Mouse (Mus musculus) cerebellum, postnatal 10 days (tissue): ENCODE data around the gene Gm7361.
A peak's percentile ranks its signal among the peaks of the same experiment; 100 is the strongest.
"Not testable (repeated sequence)": the region's sequence is repeated elsewhere in the genome, so short reads cannot be mapped to it uniquely, and the experiment has no call there.

Experiments
- DNase-seq, 2 experiments: peaks; one replicate each; pipeline ENCODE4 v3.0.0; 2021; ENCODE audit warnings: mixed read lengths in 2 of 2

The Gm7361 gene

DNA sequence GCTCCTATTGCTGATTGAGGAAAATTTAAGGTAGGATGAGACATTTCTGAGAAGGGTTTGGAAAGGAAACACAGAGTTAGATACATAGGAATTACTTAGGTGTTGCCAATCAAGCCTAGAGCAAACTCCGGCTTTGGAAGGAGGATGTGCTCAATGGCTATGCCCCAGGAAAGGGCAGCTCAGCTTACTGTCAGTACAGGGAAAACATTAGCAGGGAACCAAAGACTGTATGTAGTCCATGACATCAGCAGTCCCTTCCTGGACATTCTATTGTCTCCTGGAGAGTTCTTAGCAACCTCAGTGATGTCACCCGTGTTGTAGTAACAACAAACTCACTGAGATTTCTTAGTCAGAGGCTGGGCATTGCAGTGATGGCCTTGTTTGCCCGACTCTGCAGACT lies at the start of gene Gm7361:
Gene Gm7361 (plus strand): TSS at position 301 of the 400 bp plus-strand sequence.
- not testable (repeated sequence) for DNase-seq

DNA sequence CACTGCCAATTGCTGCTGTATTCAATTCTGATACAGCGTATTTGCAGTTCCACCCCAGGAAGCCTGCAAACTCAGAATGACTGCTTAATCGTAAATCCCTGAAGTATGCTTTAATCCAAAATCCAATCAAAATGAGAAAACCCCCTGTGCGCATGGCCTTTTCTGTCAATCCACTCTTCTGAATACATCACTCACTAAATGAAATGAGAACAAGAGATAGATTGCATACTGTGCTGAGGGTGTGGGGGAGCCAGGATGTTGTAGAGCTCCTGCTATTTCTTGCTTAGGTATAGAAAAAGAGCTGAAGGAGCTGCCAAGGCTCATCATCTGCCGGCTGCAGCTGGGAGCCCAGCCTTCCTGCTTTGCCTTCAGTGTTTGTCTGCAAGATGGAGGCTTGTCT lies 46.5 kb upstream of the Gm7361 start:
- no peak for DNase-seq

DNA sequence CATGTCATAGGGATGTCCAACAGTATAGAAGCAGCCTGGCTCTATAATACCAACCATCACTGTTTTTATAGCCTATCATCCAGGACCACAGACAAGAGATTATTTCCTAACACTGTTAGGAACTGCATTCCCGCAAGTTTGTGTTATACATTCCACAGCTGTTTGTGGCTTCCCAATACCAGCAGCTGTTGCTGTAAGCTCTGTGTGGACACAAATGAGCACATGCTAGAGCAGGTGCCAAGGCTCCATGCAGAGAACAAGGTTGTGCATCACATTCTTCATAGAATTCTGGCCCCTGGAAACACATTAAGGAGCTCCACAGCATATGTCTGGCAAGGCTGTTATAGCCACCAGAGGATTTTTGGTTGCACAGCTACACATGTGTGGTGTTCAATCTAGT lies 35.4 kb upstream of the Gm7361 start:
- DNase-seq = no peak

DNA sequence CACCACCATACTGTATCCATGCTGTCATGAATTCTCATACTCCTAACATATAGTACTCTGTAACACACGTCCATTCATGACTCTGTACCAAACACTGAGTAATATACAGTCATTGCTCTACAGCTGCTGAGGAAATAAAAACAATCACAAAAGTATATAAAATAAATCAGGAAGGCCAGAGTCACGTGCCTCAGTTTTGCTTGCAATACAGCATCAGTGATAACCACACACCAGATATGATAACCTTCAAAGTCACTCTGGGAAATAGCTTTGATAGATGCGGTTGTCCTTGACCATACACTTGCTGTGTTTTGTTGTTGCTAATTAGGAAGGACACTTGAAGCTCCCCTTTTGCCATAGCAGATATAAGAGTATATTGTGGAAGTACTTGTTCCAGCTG lies 9.2 kb downstream of the Gm7361 start:
- DNase-seq = not testable (repeated sequence)

DNA sequence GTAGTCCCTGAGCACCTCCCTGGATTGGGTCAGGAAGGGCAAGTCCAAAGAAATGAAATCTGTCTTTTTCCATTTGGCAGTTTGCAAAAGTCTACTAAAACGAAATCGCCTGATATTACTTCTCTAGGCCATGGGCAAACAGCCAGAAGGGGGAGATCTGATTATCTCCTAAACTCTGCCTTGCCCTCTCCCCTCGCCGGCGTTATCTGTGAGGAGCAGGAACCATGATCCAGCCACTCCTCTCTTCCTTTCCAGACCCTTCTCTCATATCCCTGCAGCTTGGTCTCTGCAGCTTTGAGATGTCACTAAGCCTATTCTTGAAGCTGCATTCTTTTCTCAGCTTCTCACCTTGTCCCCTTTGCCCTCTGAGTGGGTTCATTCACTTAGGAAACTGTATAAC lies 22.9 kb downstream of the Gm7361 start:
- no peak for DNase-seq

DNA sequence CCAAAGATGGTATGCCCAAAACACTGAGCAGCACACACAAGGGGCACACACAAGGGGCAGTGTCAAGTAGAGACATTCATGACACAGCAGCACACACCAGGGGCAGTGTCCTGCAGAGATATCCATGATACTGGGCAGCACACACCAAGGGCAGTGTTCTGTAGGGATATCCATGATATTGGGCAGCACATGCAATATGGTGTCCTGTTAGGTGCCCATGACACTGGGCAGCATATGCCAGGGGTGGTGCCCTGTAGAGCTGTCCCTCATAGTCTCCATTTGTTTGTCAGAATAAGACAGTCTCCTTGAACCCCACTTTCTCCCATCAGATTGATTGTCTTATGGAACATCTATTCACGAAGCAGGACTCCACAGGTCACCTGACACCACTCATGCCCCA lies 24.2 kb downstream of the Gm7361 start:
- no peak for DNase-seq

DNA sequence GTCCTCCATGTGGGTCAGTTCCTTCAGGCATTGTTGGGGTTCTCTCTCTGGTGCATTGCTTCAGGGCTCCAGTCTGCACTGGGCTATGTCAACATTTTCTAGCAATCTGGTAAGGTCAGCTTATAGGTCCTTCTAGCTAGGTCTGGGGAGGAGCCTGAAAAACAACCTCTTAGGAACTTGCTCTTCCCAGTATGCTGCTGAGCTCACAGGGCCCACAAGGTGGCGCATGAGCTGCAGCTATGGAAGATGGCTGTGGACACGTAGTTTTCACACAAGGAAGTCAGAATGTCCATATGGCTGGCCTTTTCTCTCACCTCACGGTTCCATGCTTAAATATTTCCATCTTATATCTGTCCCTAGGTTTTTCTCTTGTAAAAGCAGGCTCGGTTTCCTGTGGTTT lies 24.8 kb downstream of the Gm7361 start:
- DNase-seq = peak; percentile 93

DNA sequence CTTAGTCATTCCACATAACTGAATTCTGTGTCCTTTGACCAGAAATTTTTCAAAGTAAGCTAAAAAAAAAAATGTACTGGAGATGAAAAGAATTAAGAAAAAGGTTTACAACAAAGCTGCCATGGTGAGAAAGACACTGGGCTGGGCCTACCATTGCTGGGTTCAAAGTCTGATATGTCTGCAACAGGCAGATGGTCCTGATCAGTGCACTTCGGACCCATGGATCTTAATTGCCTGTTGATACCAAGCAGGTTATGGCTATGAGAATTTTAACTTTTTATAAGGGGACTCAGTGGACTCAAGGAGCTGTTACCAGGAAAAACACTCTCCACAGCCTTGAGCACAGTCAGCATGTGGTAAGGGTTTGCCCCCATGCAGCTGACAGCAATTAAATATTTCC lies 25.9 kb downstream of the Gm7361 start:
- DNase-seq = no peak

DNA sequence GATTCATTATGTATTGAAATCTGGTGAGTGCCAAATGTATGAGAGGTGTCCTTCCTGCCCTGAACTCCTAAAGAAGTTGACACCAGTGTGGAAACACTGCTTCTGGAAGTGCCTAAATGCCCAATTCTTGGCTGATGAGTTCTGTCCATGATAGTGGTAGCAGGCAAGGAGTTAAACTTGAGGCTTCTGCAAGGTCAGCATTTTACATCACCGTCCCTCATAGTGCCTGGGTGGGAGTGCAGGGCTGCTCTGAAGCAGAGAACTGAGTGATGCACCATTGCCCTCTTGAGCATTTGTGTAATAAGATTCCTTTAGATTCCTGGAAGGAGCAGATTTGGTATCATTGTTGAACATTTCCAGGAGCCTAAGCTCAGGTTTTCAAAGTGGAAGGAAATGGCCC lies 34.1 kb downstream of the Gm7361 start:
- DNase-seq = no peak

DNA sequence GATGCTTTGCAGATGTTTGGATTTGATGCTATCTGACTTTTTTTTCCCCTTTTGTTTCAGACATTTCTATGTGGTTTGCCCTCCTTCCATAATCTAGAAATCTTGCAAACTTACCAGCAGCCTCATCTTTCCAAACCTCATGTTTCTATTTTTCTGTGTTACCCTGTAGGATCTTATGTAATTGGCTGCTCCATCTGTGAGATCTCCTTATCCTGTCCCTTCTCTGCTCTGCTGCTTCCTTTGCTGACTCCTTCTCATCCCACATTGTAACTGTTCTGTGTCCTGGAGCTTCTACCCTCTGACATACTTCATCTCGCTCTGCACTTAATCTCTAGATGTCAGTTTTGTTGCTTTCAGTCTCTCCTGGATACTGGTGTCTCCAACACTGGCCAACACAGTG lies 35.8 kb downstream of the Gm7361 start:
- no peak for DNase-seq
